Mouse (Mus musculus) heart, embryonic 14.5 days (tissue): ENCODE measurements around the gene Ube2cbp. TPM values are rescaled to one million over a fixed set of nuclear protein-coding genes. Genes with fewer than 3 reads are reported as not detected.

Experiments used
- ATAC-seq: fragments of 200-750 bp; cut with Nextera tagmentation; 2 replicates; pipeline ENCODE4 v1.8.0; 2017; ENCODE audit warnings: low read depth, moderate TSS enrichment; ENCODE audit not compliant: insufficient number of reproducible peaks, insufficient read depth, low FRiP score
- H3K27ac ChIP-seq, 2 experiments: fragments of 200-500 bp in 1 of 2; fragments of 300-500 bp in 1 of 2; sonication (generic) in 1 of 2; replicated peaks in 1 of 2; 2 replicates each; pipeline ENCODE4 v1.5.1; 2012 to 2014; ENCODE audit warnings: low read depth in 2 of 2, low read length in 2 of 2, control low read depth in 1 of 2, mild to moderate bottlenecking in 1 of 2, mixed read lengths in 1 of 2; ENCODE audit not compliant: control insufficient read depth in 1 of 2, insufficient read depth in 1 of 2
- H3K27me3 ChIP-seq: fragments of 300-500 bp; sonication (generic); 2 replicates; pipeline ENCODE4 v1.6.1; 2014; ENCODE audit warnings: mild to moderate bottlenecking, low read length, control low read depth; ENCODE audit not compliant: control insufficient read depth, insufficient read depth
- H3K36me3 ChIP-seq: fragments of 300-500 bp; sonication (generic); 2 replicates; pipeline ENCODE4 v1.6.1; 2014; ENCODE audit warnings: mild to moderate bottlenecking, control low read depth, low read length, mixed read lengths; ENCODE audit not compliant: control insufficient read depth, insufficient read depth
- H3K4me1 ChIP-seq, 2 experiments: fragments of 200-500 bp in 1 of 2; fragments of 300-500 bp in 1 of 2; sonication (generic) in 1 of 2; 2 replicates each; pipeline ENCODE4 v1.6.1; 2012 to 2014; ENCODE audit warnings: low read length in 2 of 2, control low read depth in 1 of 2, mixed read lengths in 1 of 2; ENCODE audit not compliant: control insufficient read depth in 2 of 2, insufficient read depth in 2 of 2
- H3K4me2 ChIP-seq: fragments of 300-500 bp; sonication (generic); 2 replicates; pipeline ENCODE4 v1.6.1; 2014; ENCODE audit warnings: mild to moderate bottlenecking, low read length
- H3K4me3 ChIP-seq, 2 experiments: fragments of 200-500 bp in 1 of 2; fragments of 300-500 bp in 1 of 2; sonication (generic) in 1 of 2; 2 replicates each; pipeline ENCODE4 v1.5.1; 2012 to 2014; ENCODE audit warnings: low read length in 2 of 2, mild to moderate bottlenecking in 2 of 2, control low read depth in 1 of 2, low read depth in 1 of 2, moderate library complexity in 1 of 2; ENCODE audit not compliant: control insufficient read depth in 1 of 2, insufficient read depth in 1 of 2
- H3K9ac ChIP-seq: fragments of 300-500 bp; sonication (generic); 2 replicates; pipeline ENCODE4 v1.6.1; 2014; ENCODE audit warnings: mild to moderate bottlenecking, low read length
- H3K9me3 ChIP-seq: fragments of 300-500 bp; sonication (generic); 2 replicates; pipeline ENCODE4 v1.6.1; 2016; ENCODE audit warnings: low read length, control low read depth; ENCODE audit not compliant: control insufficient read depth
- WGBS: fragments of 180-500 bp; shearing (Covaris S2); extraction: QIAGEN DNeasy Blood & Tissue Kit; methylation state at CpG from one replicate; pipeline ENCODE4 v1.1.7; 2014; 5-methylcytosine and 5-hydroxymethylcytosine counted together
- polyA plus RNA-seq: library from polyadenylated mRNA; unstranded; fragments of >200 nt; fragmentation: Nextera tagmentation; extraction: Ambion mirVana; gene quantifications from 2 replicates; pipeline ENCODE4 v1.2.1, GENCODE M21; 2014

Gene Ube2cbp
- polyA plus RNA-seq, 1 experiment from 2014 or later, result 4.6 TPM

GRCm38 (mm10) chr9:86266658-86267057 lies 198.1 kb downstream of the Ube2cbp start:
- Histone ChIP-seq H3K4me3 (no peak overlapping the region), H3K4me1 (no peaks in the 10 kb centered on the region), H3K9ac (no peak overlapping the region), H3K4me2 (no peak overlapping the region), H3K36me3 (no peaks in the 10 kb centered on the region), H3K27ac (no peak overlapping the region), H3K9me3 (no peaks in the 10 kb centered on the region), H3K27me3 (no peaks in the 10 kb centered on the region)
- WGBS, result 37% methylated on average over 2 of the region's 2 CpGs
- ATAC-seq, result no peak

Other genes starting within 250 kb of the Ube2cbp start
- gene Dop1a, start 2.2 kb upstream of the Ube2cbp start, polyA plus RNA-seq, result 13.8 and 16.5 TPM in 2 replicates
- 16.6 and 20.3 TPM in 2 replicates for gene Pgm3, start 106.9 kb upstream of the Ube2cbp start, polyA plus RNA-seq
- 4.2 and 4.8 TPM in 2 replicates for gene Rwdd2a, start 107.0 kb upstream of the Ube2cbp start, polyA plus RNA-seq
- gene Me1, start 231.0 kb upstream of the Ube2cbp start, polyA plus RNA-seq, result 29.3 and 33.3 TPM in 2 replicates